Mouse (Mus musculus): Measurements from ENCODE around the gene Zfyve27. TPM values are rescaled to one million over a fixed set of nuclear protein-coding genes. Genes with fewer than 3 reads are reported as not detected.

The Zfyve27 gene
- total and polyA plus RNA-seq, 3 experiments, result 27.0 to 40.2 TPM; not detected in 1

GRCm38 (mm10) chr19:42202467-42202866 lies 38.7 kb downstream of the Zfyve27 start:
- Histone ChIP-seq H3K27ac (ENCODE audit: control insufficient read depth, low read depth, low read length) (no peak overlapping the region), H3K9ac (ENCODE audit: control insufficient read depth, low read depth, low read length, poor library complexity, severe bottlenecking) (no peak overlapping the region), H3K9me3 (replicated peaks; ENCODE audit: insufficient read depth, low read length) (no peaks in the 10 kb centered on the region), H3K4me3 (ENCODE audit: control insufficient read depth in 1 of 2, insufficient read depth in 1 of 2, low read depth in 2 of 2, low read length in 2 of 2) (no peak overlapping the region), H3K36me3 (ENCODE audit: control insufficient read depth in 1 of 2, insufficient read depth in 2 of 2, low read length in 2 of 2) (no peaks in the 10 kb centered on the region), H3K79me2 (ENCODE audit: control insufficient read depth, insufficient read depth, low read length, poor library complexity) (no peaks in the 10 kb centered on the region), H3K4me1 (ENCODE audit: control insufficient read depth in 1 of 2, insufficient read depth in 2 of 2, low read length in 2 of 2) (0 out of 4 replicates have a peak, but pooled peaks cover 0 to 4% of the 10 kb centered on the region in 2 experiments), H3K27me3 (ENCODE audit: control insufficient read depth in 1 of 2, insufficient read depth in 2 of 2, low read length in 2 of 2) (no peaks in the 10 kb centered on the region)
- DNase-seq (ENCODE audit: low read depth, low spot score), result no peak
- no peak for TF ChIP-seq BHLHE40 (IDR thresholded peaks at IDR 0.05; ENCODE audit: borderline replicate concordance, low read depth, low read length)

- 0 out of 4 replicates have a peak, but pooled peaks cover 0 to 4% of the 10 kb centered on the region in 2 experiments for H3K4me1 ChIP-seq (ENCODE audit: control insufficient read depth in 1 of 2, insufficient read depth in 2 of 2, low read length in 2 of 2)
- no peak overlapping the region for H3K27ac ChIP-seq (ENCODE audit: control insufficient read depth, low read depth, low read length)
- no peak for TF ChIP-seq SMC3 (IDR thresholded peaks at IDR 0.05; ENCODE audit: low read depth, low read length)
- no peak for TF ChIP-seq MAZ (IDR thresholded peaks at IDR 0.05; ENCODE audit: low read depth, low read length)
- no peaks in the 10 kb centered on the region for H3K36me3 ChIP-seq (ENCODE audit: control insufficient read depth in 1 of 2, insufficient read depth in 2 of 2, low read length in 2 of 2)
- H3K27me3 ChIP-seq (ENCODE audit: control insufficient read depth in 1 of 2, insufficient read depth in 2 of 2, low read length in 2 of 2), result peaks cover 0 to 3% of the 10 kb centered on the region in 2 experiments; a peak in 3 of 4 replicates
- no peak for DNase-seq (ENCODE audit: low read depth, low spot score)
- H3K9me3 ChIP-seq (replicated peaks; ENCODE audit: insufficient read depth, low read length), result no peaks in the 10 kb centered on the region
- H3K79me2 ChIP-seq (ENCODE audit: control insufficient read depth, insufficient read depth, low read length, poor library complexity), result no peaks in the 10 kb centered on the region
- no peak overlapping the region for H3K9ac ChIP-seq (ENCODE audit: control insufficient read depth, low read depth, low read length, poor library complexity, severe bottlenecking)
- H3K4me3 ChIP-seq (ENCODE audit: control insufficient read depth in 1 of 2, insufficient read depth in 1 of 2, low read depth in 2 of 2, low read length in 2 of 2), result no peak overlapping the region
Observed at GRCm38 (mm10) chr19:42204306-42204705, 40.6 kb downstream of the Zfyve27 start.

- no peak overlapping the region for H3K9ac ChIP-seq (ENCODE audit: control insufficient read depth, low read depth, low read length, poor library complexity, severe bottlenecking)
- H3K4me1 ChIP-seq (ENCODE audit: control insufficient read depth in 1 of 2, insufficient read depth in 2 of 2, low read length in 2 of 2), result 0 out of 4 replicates have a peak, but pooled peaks cover 0 to 4% of the 10 kb centered on the region in 2 experiments
- H3K27me3 ChIP-seq (ENCODE audit: control insufficient read depth in 1 of 2, insufficient read depth in 2 of 2, low read length in 2 of 2), result peaks cover under 1 to 9% of the 10 kb centered on the region in 2 experiments
Observed at GRCm38 (mm10) chr19:42205201-42205600, 41.5 kb downstream of the Zfyve27 start.

GRCm38 (mm10) chr19:42209485-42209884 lies 45.7 kb downstream of the Zfyve27 start:
- Histone ChIP-seq H3K79me2 (ENCODE audit: control insufficient read depth, insufficient read depth, low read length, poor library complexity) (no peaks in the 10 kb centered on the region), H3K9me3 (replicated peaks; ENCODE audit: insufficient read depth, low read length) (no peaks in the 10 kb centered on the region), H3K4me1 (ENCODE audit: control insufficient read depth in 1 of 2, insufficient read depth in 2 of 2, low read length in 2 of 2) (no peaks in the 10 kb centered on the region), H3K9ac (ENCODE audit: control insufficient read depth, low read depth, low read length, poor library complexity, severe bottlenecking) (no peak overlapping the region), H3K27ac (ENCODE audit: control insufficient read depth, low read depth, low read length) (no peak overlapping the region), H3K36me3 (ENCODE audit: control insufficient read depth in 1 of 2, insufficient read depth in 2 of 2, low read length in 2 of 2) (no peaks in the 10 kb centered on the region), H3K27me3 (ENCODE audit: control insufficient read depth in 1 of 2, insufficient read depth in 2 of 2, low read length in 2 of 2) (peaks cover 8 to 13% of the 10 kb centered on the region in 2 experiments), H3K4me3 (ENCODE audit: control insufficient read depth in 1 of 2, insufficient read depth in 1 of 2, low read depth in 2 of 2, low read length in 2 of 2) (no peak overlapping the region)
- TF ChIP-seq UBTF (IDR thresholded peaks at IDR 0.05; ENCODE audit: borderline replicate concordance, insufficient read depth, low read depth, low read length) (no peak), MAX (IDR thresholded peaks at IDR 0.05; ENCODE audit: low read length) (no peak), MYB (IDR thresholded peaks at IDR 0.05; ENCODE audit: low read depth, low read length) (no peak), BHLHE40 (IDR thresholded peaks at IDR 0.05; ENCODE audit: borderline replicate concordance, low read depth, low read length) (no peak)
- DNase-seq (ENCODE audit: low read depth, low spot score), result no peak

More at GRCm38 (mm10) chr19:42205201-42205600, 41.5 kb downstream of the Zfyve27 start:
- TF ChIP-seq CTCF (IDR thresholded peaks at IDR 0.05 in 2 of 3, conservative IDR thresholded peaks at IDR 0.05 in 1 of 3; ENCODE audit: control insufficient read depth in 1 of 3, insufficient read depth in 1 of 3, low read depth in 2 of 3, low read length in 3 of 3, poor library complexity in 1 of 3, severe bottlenecking in 1 of 3) (no peak), MAFK (IDR thresholded peaks at IDR 0.05; ENCODE audit: borderline replicate concordance, low read depth, low read length) (no peak), POLR2AphosphoS5 (IDR thresholded peaks at IDR 0.05; ENCODE audit: borderline replicate concordance, low read depth, low read length) (no peak), MEF2A (IDR thresholded peaks at IDR 0.05; ENCODE audit: extremely low read depth, insufficient replicate concordance, low read depth, low read length, poor library complexity, severe bottlenecking) (no peak), MAX (IDR thresholded peaks at IDR 0.05; ENCODE audit: low read length) (no peak)
- Histone ChIP-seq H3K79me2 (ENCODE audit: control insufficient read depth, insufficient read depth, low read length, poor library complexity) (no peaks in the 10 kb centered on the region), H3K27ac (ENCODE audit: control insufficient read depth, low read depth, low read length) (no peak overlapping the region), H3K9me3 (replicated peaks; ENCODE audit: insufficient read depth, low read length) (no peaks in the 10 kb centered on the region), H3K4me3 (ENCODE audit: control insufficient read depth in 1 of 2, insufficient read depth in 1 of 2, low read depth in 2 of 2, low read length in 2 of 2) (no peak overlapping the region), H3K36me3 (ENCODE audit: control insufficient read depth in 1 of 2, insufficient read depth in 2 of 2, low read length in 2 of 2) (no peaks in the 10 kb centered on the region)
- no peak for DNase-seq (ENCODE audit: low read depth, low spot score)

Data from MEL (cell line).